Mouse (Mus musculus): ENCODE measurements at regions not wholly inside any gene's neighbourhood (a gene's known extent, or its start where the extent isn't known, plus 50 kb on each side); places are given as distances from the start of the nearest gene placed in this dataset.
"Not testable (repeated sequence)": the region's sequence is repeated elsewhere in the genome, so short reads cannot be mapped to it uniquely, and the experiment has no call there.

GRCm38 (mm10) chr14:33712458-33712857 is 123.5 kb downstream of the Ptpn20 start:
- Histone ChIP-seq H3K9me3 (ENCODE audit: low read depth, low read length) (no peaks in the 10 kb centered on the region), H3K36me3 (ENCODE audit: insufficient read depth) (no peaks in the 10 kb centered on the region), H3K4me2 (no peak overlapping the region), H3K27me3 (ENCODE audit: insufficient read depth, low read length) (no peaks in the 10 kb centered on the region), H3K27ac (ENCODE audit: low read depth) (no peak overlapping the region), H3K4me3 (ENCODE audit: low read depth, low read length) (no peak overlapping the region), H3K9ac (no peak overlapping the region), H3K4me1 (ENCODE audit: insufficient read depth) (no peaks in the 10 kb centered on the region)
- no peak for ATAC-seq (ENCODE audit: insufficient read depth)
- 92% methylated on average over 1 of the region's 1 CpGs for WGBS
- no peak for DNase-seq
- no peak for TF ChIP-seq CTCF (IDR thresholded peaks at IDR 0.05; ENCODE audit: low read depth)

GRCm38 (mm10) chr14:33719651-33720050 is 130.6 kb downstream of the Ptpn20 start:
- no peaks in the 10 kb centered on the region for H3K9me3 ChIP-seq (ENCODE audit: low read depth, low read length)
- no peak overlapping the region for H3K4me3 ChIP-seq (ENCODE audit: low read depth, low read length)
- H3K4me2 ChIP-seq: no peak overlapping the region
- TF ChIP-seq CTCF (IDR thresholded peaks at IDR 0.05; ENCODE audit: low read depth): no peak
- ATAC-seq (ENCODE audit: insufficient read depth) (no peak), DNase-seq (no peak)
- no peaks in the 10 kb centered on the region for H3K36me3 ChIP-seq (ENCODE audit: insufficient read depth)
- no peaks in the 10 kb centered on the region for H3K27me3 ChIP-seq (ENCODE audit: insufficient read depth, low read length)
- no peak overlapping the region for H3K9ac ChIP-seq
- no peaks in the 10 kb centered on the region for H3K4me1 ChIP-seq (ENCODE audit: insufficient read depth)
- WGBS: 77% methylated on average over 6 of the region's 6 CpGs
- no peak overlapping the region for H3K27ac ChIP-seq (ENCODE audit: low read depth)

- not testable (repeated sequence) for H3K4me3 ChIP-seq (ENCODE audit: low read depth, low read length); H3K27ac ChIP-seq (ENCODE audit: low read depth); H3K4me2 ChIP-seq; ATAC-seq (ENCODE audit: insufficient read depth); DNase-seq; H3K36me3 ChIP-seq (ENCODE audit: insufficient read depth); H3K9me3 ChIP-seq (ENCODE audit: low read depth, low read length); H3K4me1 ChIP-seq (ENCODE audit: insufficient read depth); H3K9ac ChIP-seq; H3K27me3 ChIP-seq (ENCODE audit: insufficient read depth, low read length)
- WGBS: 68% methylated on average over 5 of the region's 5 CpGs
These were observed 133.6 kb downstream of the Ptpn20 start for GRCm38 (mm10) chr14:33722379-33723145.

GRCm38 (mm10) chr14:33726500-33726899 is 137.5 kb downstream of the Ptpn20 start:
- no peak overlapping the region for H3K4me3 ChIP-seq (ENCODE audit: low read depth, low read length)
- H3K27ac ChIP-seq (ENCODE audit: low read depth): no peak overlapping the region
- no peaks in the 10 kb centered on the region for H3K9me3 ChIP-seq (ENCODE audit: low read depth, low read length)
- no peak for TF ChIP-seq CTCF (IDR thresholded peaks at IDR 0.05; ENCODE audit: low read depth)
- 84% methylated on average over 10 of the region's 10 CpGs for WGBS
- no peaks in the 10 kb centered on the region for H3K27me3 ChIP-seq (ENCODE audit: insufficient read depth, low read length)
- H3K4me2 ChIP-seq: no peak overlapping the region
- H3K9ac ChIP-seq: no peak overlapping the region
- DNase-seq (no peak), ATAC-seq (ENCODE audit: insufficient read depth) (no peak)
- H3K36me3 ChIP-seq (ENCODE audit: insufficient read depth): no peaks in the 10 kb centered on the region
- no peaks in the 10 kb centered on the region for H3K4me1 ChIP-seq (ENCODE audit: insufficient read depth)

GRCm38 (mm10) chr14:33729115-33729884 is 140.3 kb downstream of the Ptpn20 start:
- Histone ChIP-seq H3K4me2 (no peak overlapping the region), H3K9ac (no peak overlapping the region), H3K9me3 (ENCODE audit: low read depth, low read length) (no peaks in the 10 kb centered on the region), H3K36me3 (ENCODE audit: insufficient read depth) (no peaks in the 10 kb centered on the region), H3K27me3 (ENCODE audit: insufficient read depth, low read length) (no peaks in the 10 kb centered on the region), H3K4me3 (ENCODE audit: low read depth, low read length) (no peak overlapping the region), H3K4me1 (ENCODE audit: insufficient read depth) (no peaks in the 10 kb centered on the region), H3K27ac (ENCODE audit: low read depth) (no peak overlapping the region)
- no peak; the same call in 1 of the 2 replicates for ATAC-seq (ENCODE audit: insufficient read depth)
- WGBS: 46% methylated on average over 14 of the region's 14 CpGs
- no peak for TF ChIP-seq CTCF (IDR thresholded peaks at IDR 0.05; ENCODE audit: low read depth)
- no peak for DNase-seq

- no peak for TF ChIP-seq CTCF (IDR thresholded peaks at IDR 0.05; ENCODE audit: low read depth)
These were observed 143.7 kb downstream of the Ptpn20 start for GRCm38 (mm10) chr14:33732698-33733097.

GRCm38 (mm10) chr14:33734446-33735043 is 145.5 kb downstream of the Ptpn20 start:
- ATAC-seq (ENCODE audit: insufficient read depth) (no peak), DNase-seq (no peak)
- Histone ChIP-seq H3K36me3 (ENCODE audit: insufficient read depth) (no peaks in the 10 kb centered on the region), H3K9me3 (ENCODE audit: low read depth, low read length) (no peaks in the 10 kb centered on the region), H3K9ac (no peak overlapping the region), H3K27ac (ENCODE audit: low read depth) (no peak overlapping the region), H3K27me3 (ENCODE audit: insufficient read depth, low read length) (no peaks in the 10 kb centered on the region), H3K4me3 (ENCODE audit: low read depth, low read length) (no peak overlapping the region), H3K4me2 (no peak overlapping the region), H3K4me1 (ENCODE audit: insufficient read depth) (no peaks in the 10 kb centered on the region)
- no peak for TF ChIP-seq CTCF (IDR thresholded peaks at IDR 0.05; ENCODE audit: low read depth)
- 75% methylated on average over 5 of the region's 5 CpGs for WGBS

More at GRCm38 (mm10) chr14:33732698-33733097, 143.7 kb downstream of the Ptpn20 start:
- ATAC-seq (ENCODE audit: insufficient read depth): no peak
- no peak overlapping the region for H3K9ac ChIP-seq
- no peaks in the 10 kb centered on the region for H3K9me3 ChIP-seq (ENCODE audit: low read depth, low read length)
- no peak overlapping the region for H3K27ac ChIP-seq (ENCODE audit: low read depth)
- no peak overlapping the region for H3K4me3 ChIP-seq (ENCODE audit: low read depth, low read length)
- no peak overlapping the region for H3K4me2 ChIP-seq
- no peak for DNase-seq
- H3K27me3 ChIP-seq (ENCODE audit: insufficient read depth, low read length): no peaks in the 10 kb centered on the region
- no peaks in the 10 kb centered on the region for H3K36me3 ChIP-seq (ENCODE audit: insufficient read depth)
- 50% methylated on average over 5 of the region's 5 CpGs for WGBS
- H3K4me1 ChIP-seq (ENCODE audit: insufficient read depth): no peaks in the 10 kb centered on the region

All from lung, embryonic 14.5 days (tissue).